Mouse (Mus musculus) ES-E14 (cell line): ENCODE results near the gene Fam173b.

Experiments used
- CHD2 ChIP-seq: IDR thresholded peaks from 2 replicates; pipeline ENCODE4 v1.6.1; 2014; ENCODE audit warnings: mild to moderate bottlenecking, low read depth, low read length, inconsistent platforms
- MAFK ChIP-seq: IDR thresholded peaks from 2 replicates; pipeline ENCODE4 v1.6.1; 2014; ENCODE audit warnings: mild to moderate bottlenecking, low read depth, low read length, inconsistent platforms; ENCODE audit not compliant: insufficient read depth
- ZC3H11A ChIP-seq: IDR thresholded peaks from 2 replicates; pipeline ENCODE4 v1.6.1; 2012; ENCODE audit warnings: low read depth, mild to moderate bottlenecking, inconsistent platforms, low read length, borderline replicate concordance
- ZNF384 ChIP-seq: IDR thresholded peaks from 2 replicates; pipeline ENCODE4 v1.6.1; 2012; ENCODE audit warnings: low read depth, low read length, inconsistent platforms

GRCm38 (mm10) chr15:31554855-31555254, 46.8 kb upstream of the Fam173b start:
- TF ChIP-seq MAFK (no peak), CHD2 (no peak), ZNF384 (no peak), ZC3H11A (no peak)
